7 mouse cellular contexts compared by ENCODE assay signal in genomic region chr4:140960781-140961466, GRCm38 (mm10). TPM values are rescaled to one million over a fixed set of nuclear protein-coding genes. Genes with fewer than 3 reads are reported as not detected.
DNase-seq lines count a peak whose midpoint lies in the region; ATAC-seq lines count a peak whose summit lies in the region.

Gene Sdhb, plus strand, starts transcription at chr4:140961203.

- H3K4me3 ChIP-seq in intestine, embryonic 16.5 days (ENCODE audit: low read length): peak within 1 kb of the TSS; percentile 76
- peak within 1 kb of the TSS; percentile 74 for H3K4me3 ChIP-seq in midbrain, embryonic 11.5 days (ENCODE audit: low read depth, low read length)

- peak within 1 kb of the TSS; percentile 83 for H3K27ac ChIP-seq in intestine, embryonic 16.5 days (ENCODE audit: low read length)
- H3K27ac ChIP-seq in midbrain, embryonic 11.5 days (ENCODE audit: low read depth, low read length): peak within 1 kb of the TSS; percentile 67

- WGBS in intestine, embryonic 16.5 days: 2% methylated on average over 37 of the region's 37 CpGs
- 3% methylated on average over 37 of the region's 37 CpGs for WGBS in midbrain, embryonic 11.5 days

- peaks cover 27% of the 10 kb centered on the region for H3K4me1 ChIP-seq in intestine, embryonic 16.5 days (ENCODE audit: control insufficient read depth, insufficient read depth, low read length)
- H3K4me1 ChIP-seq in midbrain, embryonic 11.5 days (ENCODE audit: control insufficient read depth, insufficient read depth, low read length): peaks cover 23% of the 10 kb centered on the region

- H3K9ac ChIP-seq in intestine, embryonic 16.5 days (ENCODE audit: low read depth, low read length): peak within 1 kb of the TSS; percentile 90
- peak within 1 kb of the TSS; percentile 96 for H3K9ac ChIP-seq in midbrain, embryonic 11.5 days (ENCODE audit: low read length)

- H3K36me3 ChIP-seq in intestine, embryonic 16.5 days (ENCODE audit: control insufficient read depth, insufficient read depth, low read length): no peaks in the 10 kb centered on the region
- H3K36me3 ChIP-seq in midbrain, embryonic 11.5 days (ENCODE audit: control insufficient read depth, insufficient read depth, low read length): no peaks in the 10 kb centered on the region

- H3K4me2 ChIP-seq in intestine, embryonic 16.5 days (ENCODE audit: low read depth, low read length): peak within 1 kb of the TSS; percentile 74
- peak within 1 kb of the TSS; percentile 96 for H3K4me2 ChIP-seq in midbrain, embryonic 11.5 days

- peak; percentile 98 for DNase-seq in adrenal gland, adult 8-10 months
- peak; percentile 93 for DNase-seq in embryo, embryonic 9.5 days (ENCODE audit: extremely low spot score)
- DNase-seq in gastrocnemius, postnatal 4 days (ENCODE audit: low spot score in 2 of 2): peak; percentile 88 to 95
- DNase-seq in left cerebral cortex, postnatal 36 days (ENCODE audit: low spot score in 2 of 2): peak; percentile 96 to 97
- DNase-seq in midbrain, embryonic 11.5 days (ENCODE audit: low spot score, missing footprints): peak; percentile 98
- DNase-seq in skeletal muscle tissue, adult 2 months (ENCODE audit: low read depth, low spot score): peak; percentile 100

- no peaks in the 10 kb centered on the region for H3K27me3 ChIP-seq in intestine, embryonic 16.5 days (replicated peaks; ENCODE audit: control insufficient read depth, insufficient read depth, low read length)
- H3K27me3 ChIP-seq in midbrain, embryonic 11.5 days (ENCODE audit: control insufficient read depth, insufficient read depth, low read length): no peaks in the 10 kb centered on the region

- H3K9me3 ChIP-seq in intestine, embryonic 16.5 days (ENCODE audit: control insufficient read depth, low read length): no peaks in the 10 kb centered on the region
- no peaks in the 10 kb centered on the region for H3K9me3 ChIP-seq in midbrain, embryonic 11.5 days (ENCODE audit: control insufficient read depth, low read length)

- intact Hi-C loops in left cerebral cortex, postnatal 36 days (cut with DNase I): no loop called here

- ATAC-seq in intestine, embryonic 16.5 days: peak; percentile 96
- peak; percentile 96 for ATAC-seq in midbrain, embryonic 11.5 days (ENCODE audit: low FRiP score)

RNA-seq across cellular contexts. Expression of gene Sdhb, which starts in this region (rescaled TPM):
- 100 to 1,000 TPM; 248 to 401 (median 344) TPM for total RNA-seq in adrenal gland, adult 8-10 months (2022)
- 100 to 1,000 TPM; 295 to 300 TPM for total RNA-seq in gastrocnemius, postnatal 4 days (2021)
- polyA plus RNA-seq in intestine, embryonic 16.5 days (2015; fragmentation: Nextera tagmentation; extraction: Ambion mirVana): 671 and 689 TPM in 2 replicates
- 100 to 1,000 TPM; 171 to 200 TPM for total RNA-seq in left cerebral cortex, postnatal 36 days (2021)
- polyA plus RNA-seq in midbrain, embryonic 11.5 days (2014; fragmentation: Nextera tagmentation; extraction: Ambion mirVana): 411 and 422 TPM in 2 replicates

Comparison
In these comparisons a context has a peak if more than half of its experiments do, and no peak if none do; other contexts are left out.
1. Peak in every context shown above with its lines: DNase-seq, ATAC-seq, H3K4me3 ChIP-seq and H3K27ac ChIP-seq.